Comparison of ENCODE assay signal across 11 mouse cellular contexts in the genomic region with DNA sequence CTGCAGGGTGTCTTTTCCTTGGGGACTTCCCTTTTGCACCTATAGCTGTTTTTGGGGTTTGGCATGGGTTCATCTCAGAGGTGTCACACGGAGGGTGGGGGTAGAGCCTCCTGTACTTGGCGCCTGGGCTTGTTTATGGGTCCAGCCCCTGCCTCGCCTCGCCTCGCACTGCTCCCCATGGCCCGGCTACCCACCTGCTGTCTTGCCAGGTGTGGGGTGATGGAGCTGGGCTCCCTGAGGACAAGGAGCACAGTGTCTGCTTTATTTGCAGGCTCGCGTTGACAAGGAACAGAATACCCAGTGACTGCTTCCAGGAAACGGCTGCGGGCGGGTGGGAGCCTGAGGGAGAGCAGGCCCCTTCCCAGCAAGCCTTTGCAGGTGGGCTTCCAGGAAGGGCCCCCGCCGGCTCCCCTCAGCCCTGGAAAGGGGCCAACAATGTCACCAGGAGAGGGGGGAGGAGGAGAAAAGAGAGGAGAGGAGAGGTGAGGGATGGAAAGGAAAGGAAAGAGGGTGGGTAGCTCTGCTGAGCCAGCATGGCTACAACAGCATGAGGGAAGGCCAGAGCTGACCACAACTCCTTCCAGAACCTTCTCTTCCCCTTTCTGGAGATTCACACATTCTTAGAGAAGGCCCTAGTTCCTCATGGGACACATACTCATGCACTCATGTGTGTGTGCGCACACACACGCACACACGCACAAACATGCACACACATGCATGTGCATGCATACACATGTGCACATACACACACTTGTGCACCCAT. TPM values are rescaled to one million over a fixed set of nuclear protein-coding genes. Genes with fewer than 3 reads are reported as not detected.
DNase-seq lines count a peak whose midpoint lies in the region; ATAC-seq and TF ChIP-seq lines count a peak whose summit lies in the region.
"Had no signal": no experiment of that assay in that cellular context is flagged by ENCODE, and none has a peak within 500 bp of the region (broad histone marks: within the 10 kb centered on the region; RNA-seq: fewer than 3 reads in every experiment).

No protein-coding gene starts in this region.

- TF ChIP-seq CTCF in bone marrow macrophage, adult 2 months (IDR thresholded peaks at IDR 0.05; ENCODE audit: low read depth, low read length): no peak

- peaks cover 99% of the 10 kb centered on the region for H3K4me1 ChIP-seq in heart, embryonic 10.5 days
- peaks cover 27% of the 10 kb centered on the region for H3K4me1 ChIP-seq in bone marrow macrophage, adult 2 months (ENCODE audit: control insufficient read depth, insufficient read depth, low read length)
- peaks cover 99% of the 10 kb centered on the region for H3K4me1 ChIP-seq in heart, embryonic 13.5 days
- H3K4me1 ChIP-seq in liver, embryonic 11.5 days (replicated peaks; ENCODE audit: control insufficient read depth, insufficient read depth, low read length): peaks cover 59% of the 10 kb centered on the region

- no peak for TF ChIP-seq POLR2A in bone marrow macrophage, adult 2 months (IDR thresholded peaks at IDR 0.05; ENCODE audit: borderline replicate concordance, low read depth, low read length)

- 43% methylated on average over 16 of the region's 16 CpGs for WGBS in heart, embryonic 10.5 days
- 35% methylated on average over 16 of the region's 16 CpGs for WGBS in heart, embryonic 13.5 days
- WGBS in liver, embryonic 11.5 days: 68% methylated on average over 16 of the region's 16 CpGs

- no peak for DNase-seq in heart, embryonic 10.5 days (ENCODE audit: low spot score)
- DNase-seq in heart, postnatal 14 days: no peak
- no peak for DNase-seq in liver, embryonic 11.5 days (ENCODE audit: low spot score)
- no peak for DNase-seq in frontal cortex, postnatal 14 days (ENCODE audit: low spot score in 2 of 2)
- no peak for DNase-seq in right cerebral cortex, adult 18-20 months
- DNase-seq in lung, postnatal 10 days: no peak

- ATAC-seq in heart, embryonic 13.5 days (ENCODE audit: extremely low read depth, insufficient number of reproducible peaks, low FRiP score, low TSS enrichment): no peak
- ATAC-seq in liver, embryonic 11.5 days (replicated peaks; ENCODE audit: low FRiP score): no peak
- ATAC-seq: CD4-positive, CD25-positive, alpha-beta regulatory T cell, adult 4 months had no signal

- peaks cover 9% of the 10 kb centered on the region for H3K36me3 ChIP-seq in heart, embryonic 10.5 days
- H3K36me3 ChIP-seq in heart, embryonic 13.5 days: peaks cover 6% of the 10 kb centered on the region
- H3K36me3 ChIP-seq in liver, embryonic 11.5 days (ENCODE audit: control insufficient read depth, insufficient read depth, low read length): no peaks in the 10 kb centered on the region

- H3K27ac ChIP-seq in heart, embryonic 10.5 days: peak overlapping the region; percentile 95
- peak overlapping the region; percentile 44 for H3K27ac ChIP-seq in bone marrow macrophage, adult 2 months (ENCODE audit: insufficient read depth, low read depth, low read length)
- peak overlapping the region; percentile 94 for H3K27ac ChIP-seq in heart, embryonic 13.5 days (replicated peaks)
- peak overlapping the region; percentile 86 for H3K27ac ChIP-seq in liver, embryonic 11.5 days (ENCODE audit: low read depth, low read length)
- H3K27ac ChIP-seq: heart, adult 2 months had no signal

- no peaks in the 10 kb centered on the region for H3K9me3 ChIP-seq in heart, embryonic 10.5 days
- H3K9me3 ChIP-seq in heart, embryonic 13.5 days: no peaks in the 10 kb centered on the region
- H3K9me3 ChIP-seq in liver, embryonic 11.5 days (ENCODE audit: control insufficient read depth, low read length): no peaks in the 10 kb centered on the region

- intact Hi-C loops in heart, postnatal 14 days (cut with DNase I): no loop called here

- H3K4me3 ChIP-seq in heart, embryonic 10.5 days: peak overlapping the region; percentile 0; the same call in 1 of the 2 replicates
- H3K4me3 ChIP-seq in bone marrow macrophage, adult 2 months (ENCODE audit: insufficient read depth, low read length): no peak overlapping the region
- no peak overlapping the region for H3K4me3 ChIP-seq in heart, embryonic 13.5 days
- no peak overlapping the region for H3K4me3 ChIP-seq in liver, embryonic 11.5 days (ENCODE audit: low read depth, low read length)
- H3K4me3 ChIP-seq: heart, adult 2 months; myocyte had no signal

- no peaks in the 10 kb centered on the region for H3K27me3 ChIP-seq in heart, embryonic 10.5 days (ENCODE audit: insufficient read depth, poor library complexity, severe bottlenecking)
- H3K27me3 ChIP-seq in heart, embryonic 13.5 days (replicated peaks): no peaks in the 10 kb centered on the region
- H3K27me3 ChIP-seq in liver, embryonic 11.5 days (replicated peaks; ENCODE audit: control insufficient read depth, insufficient read depth, low read length): no peaks in the 10 kb centered on the region

- peak overlapping the region; percentile 69 for H3K9ac ChIP-seq in heart, embryonic 13.5 days
- no peak overlapping the region for H3K9ac ChIP-seq in liver, embryonic 11.5 days (ENCODE audit: low read depth, low read length)

- 0 out of 2 replicates have a peak overlapping the region, but pooled peaks have one; percentile 8 for H3K4me2 ChIP-seq in heart, embryonic 13.5 days
- H3K4me2 ChIP-seq in liver, embryonic 11.5 days: no peak overlapping the region

RNA-seq across cellular contexts. Expression of a gene that starts 39.2 kb away (rescaled TPM):
- polyA plus RNA-seq in heart, embryonic 10.5 days (2016; fragmentation: Nextera tagmentation; extraction: Ambion mirVana): 17.1 and 25.1 TPM in 2 replicates
- 1 to 10 TPM; 2.7 to 7.4 TPM for total RNA-seq in heart, postnatal 14 days (2021)
- 27.2 and 47.3 TPM in 2 replicates for polyA plus RNA-seq in bone marrow macrophage, adult 2 months (2012; ENCODE audit: insufficient read depth, insufficient read length, missing spikeins)
- polyA plus RNA-seq in heart, embryonic 13.5 days (2015; fragmentation: Nextera tagmentation; extraction: Ambion mirVana): 15.6 and 17.7 TPM in 2 replicates
- polyA plus RNA-seq in liver, embryonic 11.5 days (2014; fragmentation: Nextera tagmentation; extraction: Ambion mirVana): 20.8 and 22.2 TPM in 2 replicates

Comparison
In these comparisons a context has a peak if more than half of its experiments do, and no peak if none do; other contexts are left out.
1. H3K27ac ChIP-seq: peak in every context shown above with its lines; median percentile 95 in heart, embryonic 10.5 days; 94 in heart, embryonic 13.5 days; 86 in liver, embryonic 11.5 days; 44 in bone marrow macrophage, adult 2 months.